Comparison of ENCODE assay signal across 27 mouse cellular contexts in the genomic region with DNA sequence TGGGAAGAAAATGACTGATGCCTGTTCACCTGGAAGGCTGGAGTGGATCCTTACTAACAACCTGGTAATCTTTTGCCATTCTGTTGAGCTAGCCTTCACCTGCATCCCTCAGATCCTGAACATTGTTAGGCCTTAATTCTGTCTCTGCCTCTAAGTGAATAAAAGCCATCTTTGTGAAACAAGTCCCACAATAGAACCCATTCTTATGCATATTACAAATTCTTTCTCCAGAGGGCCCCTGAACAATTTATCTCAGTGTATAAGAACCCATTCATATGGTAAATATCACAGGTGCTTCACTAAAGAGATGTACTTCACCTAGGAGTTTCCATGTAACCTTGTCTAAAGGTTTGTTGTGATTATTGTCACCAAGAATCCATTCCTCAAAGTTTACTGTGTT. TPM values are rescaled to one million over a fixed set of nuclear protein-coding genes. Genes with fewer than 3 reads are reported as not detected.
A peak's percentile ranks its signal among the peaks of the same experiment; 100 is the strongest.
DNase-seq lines count a peak whose midpoint lies in the region; ATAC-seq and TF ChIP-seq lines count a peak whose summit lies in the region.
"Had no signal": no experiment of that assay in that cellular context is flagged by ENCODE, and none has a peak within 500 bp of the region (broad histone marks: within the 10 kb centered on the region; RNA-seq: fewer than 3 reads in every experiment).

No protein-coding gene starts in this region.

- ATAC-seq in forebrain, embryonic 16.5 days: no peak
- no peak for ATAC-seq in erythroblast, adult 5-6 weeks (replicated peaks; ENCODE audit: low FRiP score, poor library complexity, severe bottlenecking)
- ATAC-seq: activated CD4-positive, CD25-positive, alpha-beta regulatory T cell, adult 4 months; forebrain, embryonic 15.5 days; Patski had no signal

- H3K36me3 ChIP-seq in ES-Bruce4 (ENCODE audit: control insufficient read depth, insufficient read depth, low read length, poor library complexity, severe bottlenecking): no peaks in the 10 kb centered on the region; the same call in 1 of the 2 replicates
- H3K36me3 ChIP-seq in forebrain, embryonic 16.5 days (ENCODE audit: control insufficient read depth, insufficient read depth): no peaks in the 10 kb centered on the region
- H3K36me3 ChIP-seq: embryonic facial prominence, embryonic 10.5 days; embryonic facial prominence, embryonic 12.5 days; forebrain, embryonic 10.5 days; forebrain, embryonic 12.5 days; forebrain, embryonic 15.5 days; G1E had no signal

- peak overlapping the region; percentile 98 for H3K27ac ChIP-seq in ES-Bruce4 (ENCODE audit: insufficient read depth, low read length)
- H3K27ac ChIP-seq in forebrain, embryonic 16.5 days (ENCODE audit: low read length): no peak overlapping the region
- H3K27ac ChIP-seq: embryonic facial prominence, embryonic 10.5 days; embryonic facial prominence, embryonic 12.5 days; forebrain, embryonic 10.5 days; forebrain, embryonic 12.5 days; forebrain, embryonic 15.5 days had no signal

- H3K4me3 ChIP-seq in ES-Bruce4 (ENCODE audit: low read depth, low read length): no peak overlapping the region
- H3K4me3 ChIP-seq in forebrain, embryonic 16.5 days (replicated peaks; ENCODE audit: low read length): no peak overlapping the region
- H3K4me3 ChIP-seq: embryonic facial prominence, embryonic 10.5 days; embryonic facial prominence, embryonic 12.5 days; erythroblast, embryonic 14.5 days; forebrain, embryonic 10.5 days; forebrain, embryonic 12.5 days; forebrain, embryonic 15.5 days had no signal

- no peak overlapping the region for H3K4me2 ChIP-seq in forebrain, embryonic 16.5 days (ENCODE audit: low read length)
- H3K4me2 ChIP-seq: embryonic facial prominence, embryonic 12.5 days; forebrain, embryonic 12.5 days; forebrain, embryonic 15.5 days had no signal

- no peak overlapping the region for H3K9ac ChIP-seq in ES-Bruce4 (ENCODE audit: low read depth, poor library complexity, severe bottlenecking)
- H3K9ac ChIP-seq in forebrain, embryonic 16.5 days (replicated peaks; ENCODE audit: low read depth, low read length): no peak overlapping the region
- H3K9ac ChIP-seq: embryonic facial prominence, embryonic 12.5 days; forebrain, embryonic 12.5 days; forebrain, embryonic 15.5 days had no signal

- TF ChIP-seq CTCF in ES-Bruce4 (IDR thresholded peaks at IDR 0.05; ENCODE audit: low read depth, low read length): no peak

- no peak for TF ChIP-seq POLR2A in ES-Bruce4 (IDR thresholded peaks at IDR 0.05; ENCODE audit: insufficient read depth, low read length)

- DNase-seq in ES-CJ7 (ENCODE audit: low read depth, low spot score) (peak; percentile 85), R1 (ENCODE audit: low read depth, low spot score) (peak; percentile 97)
- no peak for DNase-seq in thymus, postnatal 25 days
- DNase-seq: adrenal gland, adult 8-10 months; adrenal gland, postnatal 14 days; adrenal gland, postnatal 36 days; cerebellum, adult 11-12 months; cerebellum, adult 2 months; cerebellum, adult 9-10 months; cerebellum, postnatal 10 days; cerebellum, postnatal 25 days had no signal

- peaks cover 35% of the 10 kb centered on the region for H3K9me3 ChIP-seq in ES-Bruce4 (replicated peaks; ENCODE audit: control insufficient read depth, insufficient read depth, low read length, poor library complexity, severe bottlenecking)
- no peaks in the 10 kb centered on the region for H3K9me3 ChIP-seq in forebrain, embryonic 16.5 days (ENCODE audit: control insufficient read depth, low read length)
- H3K9me3 ChIP-seq: embryonic facial prominence, embryonic 12.5 days; forebrain, embryonic 15.5 days; G1E had no signal

- H3K27me3 ChIP-seq in ES-Bruce4 (ENCODE audit: control insufficient read depth, insufficient read depth, low read length, poor library complexity, severe bottlenecking): no peaks in the 10 kb centered on the region
- H3K27me3 ChIP-seq in forebrain, embryonic 16.5 days (replicated peaks; ENCODE audit: control insufficient read depth, insufficient read depth, low read length): no peaks in the 10 kb centered on the region
- H3K27me3 ChIP-seq: embryonic facial prominence, embryonic 12.5 days; forebrain, embryonic 12.5 days; forebrain, embryonic 15.5 days; Patski had no signal

- no peaks in the 10 kb centered on the region for H3K4me1 ChIP-seq in ES-Bruce4 (ENCODE audit: control insufficient read depth, insufficient read depth, low read length)
- H3K4me1 ChIP-seq in forebrain, embryonic 16.5 days (replicated peaks; ENCODE audit: control insufficient read depth, insufficient read depth, low read length): no peaks in the 10 kb centered on the region
- H3K4me1 ChIP-seq: embryonic facial prominence, embryonic 10.5 days; embryonic facial prominence, embryonic 12.5 days; forebrain, embryonic 10.5 days; forebrain, embryonic 12.5 days; forebrain, embryonic 15.5 days had no signal

- TF ChIP-seq EP300 in ES-Bruce4 (IDR thresholded peaks at IDR 0.05; ENCODE audit: insufficient read depth, low read depth, low read length): no peak

RNA-seq across cellular contexts. Expression of gene Gm6871, which starts 8.6 kb away (rescaled TPM):
- 22.2 and 34.6 TPM in 2 replicates for polyA plus RNA-seq in ES-Bruce4 (2011; ENCODE audit: insufficient read depth, insufficient read length, low read depth, missing spikeins)
- not detected in 2 replicates for polyA plus RNA-seq in forebrain, embryonic 16.5 days (2015; fragmentation: Nextera tagmentation; extraction: Ambion mirVana)
- total RNA-seq in erythroblast, adult 5-6 weeks (2015; ENCODE audit: low replicate concordance): not detected in 2 replicates
- 0.98 TPM in 1 of 2 replicates, not detected in the other for total RNA-seq in erythroblast, adult 5-6 weeks (2017; ENCODE audit: low replicate concordance)
- total RNA-seq: adrenal gland, adult 18-20 months had no signal
- polyA plus RNA-seq: activated CD4-positive, CD25-positive, alpha-beta regulatory T cell, adult 4 months; cerebellum, adult 2 months; cortical plate, adult 2 months; embryonic facial prominence, embryonic 10.5 days; embryonic facial prominence, embryonic 12.5 days; embryonic facial prominence, embryonic 14.5 days; erythroblast, embryonic 14.5 days; forebrain, embryonic 10.5 days; forebrain, embryonic 12.5 days; forebrain, embryonic 15.5 days; frontal cortex, adult 2 months; Patski had no signal

RNA-seq across cellular contexts. Expression of gene 2610021A01Rik, which starts 17.0 kb away (rescaled TPM):
- 50.4 and 62.1 TPM in 2 replicates for polyA plus RNA-seq in ES-Bruce4 (2011; ENCODE audit: insufficient read depth, insufficient read length, low read depth, missing spikeins)
- 21.0 and 24.5 TPM in 2 replicates for polyA plus RNA-seq in forebrain, embryonic 16.5 days (2015; fragmentation: Nextera tagmentation; extraction: Ambion mirVana)
- total RNA-seq in erythroblast, adult 5-6 weeks (2015; ENCODE audit: low replicate concordance): 3.3 and 7.5 TPM in 2 replicates
- 3.0 and 6.0 TPM in 2 replicates for total RNA-seq in erythroblast, adult 5-6 weeks (2017; ENCODE audit: low replicate concordance)
- polyA plus RNA-seq: erythroblast, embryonic 14.5 days had no signal

RNA-seq across cellular contexts. Expression of gene Zfp788, which starts 51.0 kb away (rescaled TPM):
- 20.3 and 21.3 TPM in 2 replicates for polyA plus RNA-seq in ES-Bruce4 (2011; ENCODE audit: insufficient read depth, insufficient read length, low read depth, missing spikeins)
- polyA plus RNA-seq in forebrain, embryonic 16.5 days (2015; fragmentation: Nextera tagmentation; extraction: Ambion mirVana): 28.0 and 28.3 TPM in 2 replicates
- 2.1 TPM in 1 of 2 replicates, not detected in the other for total RNA-seq in erythroblast, adult 5-6 weeks (2015; ENCODE audit: low replicate concordance)
- total RNA-seq in erythroblast, adult 5-6 weeks (2017; ENCODE audit: low replicate concordance): 1.8 and 2.4 TPM in 2 replicates
- polyA plus RNA-seq: erythroblast, embryonic 14.5 days had no signal

Comparison
In these comparisons a context has a peak if more than half of its experiments do, and no peak if none do; other contexts are left out.
1. RNA of gene Gm6871, which starts 8.6 kb away (polyA plus RNA-seq): 22.2 to 34.6 TPM in ES-Bruce4; not detected in forebrain, embryonic 16.5 days; every median in the first group is over 10 times any median in the second.